Mouse (Mus musculus) heart, embryonic 12.5 days (tissue): ENCODE measurements around the gene Dgkg. TPM values are rescaled to one million over a fixed set of nuclear protein-coding genes. Genes with fewer than 3 reads are reported as not detected.

Experiments
- ATAC-seq: fragments of 200-750 bp; cut with Nextera tagmentation; 2 replicates; pipeline ENCODE4 v1.8.0; 2017; ENCODE audit warnings: moderate TSS enrichment, moderate library complexity; ENCODE audit not compliant: insufficient number of reproducible peaks, low FRiP score
- H3K27ac ChIP-seq: fragments of 300-500 bp; sonication (generic); 2 replicates; pipeline ENCODE4 v1.5.1; 2016; ENCODE audit warnings: mild to moderate bottlenecking, moderate library complexity; ENCODE audit not compliant: poor library complexity, severe bottlenecking
- H3K27me3 ChIP-seq: fragments of 300-500 bp; sonication (generic); replicated peaks from 2 replicates; pipeline ENCODE4 v1.6.1; 2016; ENCODE audit warnings: mild to moderate bottlenecking, moderate library complexity
- H3K36me3 ChIP-seq: fragments of 300-500 bp; sonication (generic); 2 replicates; pipeline ENCODE4 v1.6.1; 2016; ENCODE audit warnings: mild to moderate bottlenecking, moderate library complexity
- H3K4me1 ChIP-seq: fragments of 300-500 bp; sonication (generic); replicated peaks from 2 replicates; pipeline ENCODE4 v1.6.1; 2016; ENCODE audit warnings: mild to moderate bottlenecking
- H3K4me2 ChIP-seq: fragments of 300-500 bp; sonication (generic); 2 replicates; pipeline ENCODE4 v1.6.1; 2016; ENCODE audit warnings: mild to moderate bottlenecking, moderate library complexity
- H3K4me3 ChIP-seq: fragments of 300-500 bp; sonication (generic); 2 replicates; pipeline ENCODE4 v1.5.1; 2016; ENCODE audit warnings: mild to moderate bottlenecking
- H3K9ac ChIP-seq: fragments of 300-500 bp; sonication (generic); 2 replicates; pipeline ENCODE4 v1.6.1; 2016; ENCODE audit warnings: mild to moderate bottlenecking, moderate library complexity
- H3K9me3 ChIP-seq: fragments of 300-500 bp; sonication (generic); replicated peaks from 2 replicates; pipeline ENCODE4 v1.6.1; 2016; ENCODE audit warnings: mild to moderate bottlenecking, moderate library complexity
- WGBS: fragments of 180-500 bp; shearing (Covaris S2); methylation state at CpG from one replicate; pipeline ENCODE4 v1.1.7; 2016; 5-methylcytosine and 5-hydroxymethylcytosine counted together
- microRNA-seq: library from miRNA; unstranded; fragments of <30 nt; microRNA quantifications from one replicate; pipeline ENCODE4, GENCODE M21; 2017
- polyA plus RNA-seq: library from polyadenylated mRNA; unstranded; fragments of >200 nt; fragmentation: Nextera tagmentation; extraction: Ambion mirVana; gene quantifications from 2 replicates; pipeline ENCODE4 v1.2.1, GENCODE M21; 2016

The Dgkg gene
- polyA plus RNA-seq, 1 experiment from 2014 or later: 0.47 TPM

DNA sequence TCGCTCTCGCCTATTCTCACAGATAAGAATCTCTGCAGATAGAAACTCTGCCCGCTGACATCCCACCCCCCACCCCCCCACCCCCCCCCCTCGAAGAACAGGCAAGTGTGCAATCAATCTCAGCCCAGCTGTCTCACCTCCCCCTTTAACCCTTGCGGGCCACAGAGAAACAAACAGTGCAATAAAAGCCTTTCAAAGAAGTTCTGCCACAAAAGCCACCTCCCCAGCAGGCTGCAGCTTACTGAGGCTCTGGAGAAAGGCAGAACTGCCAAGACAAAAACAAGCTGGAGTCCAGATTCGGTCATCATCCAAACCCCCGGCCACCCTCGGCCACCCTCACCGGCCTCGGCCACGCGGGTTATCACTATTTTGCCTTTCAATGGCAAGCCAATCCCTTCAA is 223.1 kb downstream of the Dgkg start:
- no peaks in the 10 kb centered on the region for H3K9me3 ChIP-seq
- H3K4me1 ChIP-seq: peaks cover 40% of the 10 kb centered on the region
- H3K9ac ChIP-seq: 0 out of 2 replicates have a peak overlapping the region, but pooled peaks have one; percentile 11
- H3K4me3 ChIP-seq: no peak overlapping the region
- no peak overlapping the region for H3K27ac ChIP-seq
- 32% methylated on average over 12 of the region's 12 CpGs for WGBS
- ATAC-seq: no peak
- no peak overlapping the region for H3K4me2 ChIP-seq
- H3K27me3 ChIP-seq: no peaks in the 10 kb centered on the region; the same call in 1 of the 2 replicates
- H3K36me3 ChIP-seq: peaks cover 9% of the 10 kb centered on the region; the same call in 1 of the 2 replicates

DNA sequence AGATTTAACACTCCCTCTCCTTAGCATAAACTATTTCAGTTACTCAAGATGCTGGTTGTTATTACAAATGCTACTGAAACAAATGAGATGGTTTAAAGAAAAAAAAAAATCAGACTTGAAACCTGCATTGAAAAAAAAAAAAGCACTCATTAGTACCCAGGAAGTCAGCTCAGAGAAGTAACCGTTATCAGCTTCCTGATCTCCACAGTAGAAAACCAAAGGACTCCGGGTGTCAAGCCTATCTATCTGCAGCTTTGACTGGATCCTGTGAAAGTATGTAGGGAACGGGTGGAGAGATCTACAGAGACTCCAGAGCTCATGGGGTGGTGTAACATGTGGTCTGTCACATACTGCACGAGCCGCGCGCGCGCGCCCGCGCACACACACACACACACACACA is 225.2 kb downstream of the Dgkg start:
- H3K27me3 ChIP-seq: no peaks in the 10 kb centered on the region; the same call in 1 of the 2 replicates
- ATAC-seq: no peak
- WGBS: 81% methylated on average over 12 of the region's 12 CpGs
- H3K4me1 ChIP-seq: peaks cover 49% of the 10 kb centered on the region
- no peak overlapping the region for H3K9ac ChIP-seq
- no peak overlapping the region for H3K4me3 ChIP-seq
- H3K36me3 ChIP-seq: peaks cover 9% of the 10 kb centered on the region; the same call in 1 of the 2 replicates
- H3K4me2 ChIP-seq: no peak overlapping the region
- H3K9me3 ChIP-seq: no peaks in the 10 kb centered on the region
- no peak overlapping the region for H3K27ac ChIP-seq

DNA sequence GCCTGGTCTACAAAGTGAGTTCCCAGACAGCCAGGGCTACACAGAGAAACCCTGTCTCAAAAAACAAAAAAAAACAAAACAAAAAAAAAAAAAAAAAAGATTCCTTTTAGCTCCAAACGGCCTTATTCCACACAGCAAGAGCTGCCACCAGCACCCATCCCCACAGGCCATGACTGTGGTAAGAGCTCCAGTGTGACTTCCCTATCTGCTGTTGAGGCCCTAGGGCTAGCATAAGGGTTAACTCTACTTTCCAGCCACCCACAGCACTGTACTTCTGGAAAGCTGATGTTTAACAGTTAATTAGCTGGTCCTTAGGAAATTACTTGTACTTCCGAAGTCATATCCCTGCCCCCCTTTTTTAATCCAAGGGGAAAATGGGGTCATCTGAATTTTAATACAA is 225.7 kb downstream of the Dgkg start:
- H3K27ac ChIP-seq: no peak overlapping the region
- 75% methylated on average over 2 of the region's 2 CpGs for WGBS

DNA sequence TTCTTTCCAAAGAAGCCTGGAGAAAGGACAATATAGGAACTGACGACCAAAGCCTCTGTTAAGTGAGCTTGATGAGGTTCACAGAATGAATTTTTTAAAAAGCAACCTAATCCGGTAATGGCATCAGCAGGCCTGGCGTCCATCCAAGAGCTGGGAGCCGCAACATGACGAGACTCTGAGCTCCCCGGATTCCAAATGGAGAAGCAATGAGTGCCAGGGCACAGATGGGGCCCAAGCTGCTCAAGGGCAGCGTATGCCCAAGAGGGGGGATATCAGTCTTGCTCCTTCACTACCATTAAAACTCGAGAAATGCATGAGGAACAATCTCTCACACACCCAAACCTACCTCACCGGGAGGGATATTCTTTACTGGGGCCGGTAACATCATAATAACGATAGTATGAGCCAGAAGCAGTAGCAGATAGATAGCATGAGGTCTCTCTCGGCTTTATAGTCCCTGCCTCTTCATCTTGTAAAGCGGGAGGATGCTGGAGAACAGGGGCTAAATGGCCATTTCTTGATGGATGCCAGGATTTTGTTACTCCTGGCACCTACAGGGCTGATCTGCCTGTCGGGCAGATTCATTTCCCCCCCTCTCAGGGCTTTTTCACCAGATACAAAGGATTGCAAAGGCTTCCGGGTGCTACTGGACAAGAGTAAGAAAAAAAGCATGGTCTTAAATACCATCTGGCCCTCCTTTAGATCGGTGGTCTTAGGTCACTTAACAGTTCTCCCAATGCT is 226.6 kb downstream of the Dgkg start:
- no peak overlapping the region for H3K9ac ChIP-seq
- no peak overlapping the region for H3K4me2 ChIP-seq
- no peaks in the 10 kb centered on the region for H3K27me3 ChIP-seq
- no peak for ATAC-seq
- 66% methylated on average over 16 of the region's 16 CpGs for WGBS
- no peak overlapping the region for H3K4me3 ChIP-seq
- H3K9me3 ChIP-seq: no peaks in the 10 kb centered on the region
- H3K36me3 ChIP-seq: peaks cover 12% of the 10 kb centered on the region; the same call in 1 of the 2 replicates
- peaks cover 46% of the 10 kb centered on the region for H3K4me1 ChIP-seq
- no peak overlapping the region for H3K27ac ChIP-seq

More for the DNA sequence above, 225.7 kb downstream of the Dgkg start:
- Histone ChIP-seq H3K9ac (no peak overlapping the region), H3K9me3 (no peaks in the 10 kb centered on the region), H3K27me3 (no peaks in the 10 kb centered on the region; the same call in 1 of the 2 replicates), H3K4me2 (no peak overlapping the region), H3K4me3 (no peak overlapping the region), H3K4me1 (peaks cover 48% of the 10 kb centered on the region), H3K36me3 (peaks cover 9% of the 10 kb centered on the region; the same call in 1 of the 2 replicates)
- ATAC-seq: no peak

DNA sequence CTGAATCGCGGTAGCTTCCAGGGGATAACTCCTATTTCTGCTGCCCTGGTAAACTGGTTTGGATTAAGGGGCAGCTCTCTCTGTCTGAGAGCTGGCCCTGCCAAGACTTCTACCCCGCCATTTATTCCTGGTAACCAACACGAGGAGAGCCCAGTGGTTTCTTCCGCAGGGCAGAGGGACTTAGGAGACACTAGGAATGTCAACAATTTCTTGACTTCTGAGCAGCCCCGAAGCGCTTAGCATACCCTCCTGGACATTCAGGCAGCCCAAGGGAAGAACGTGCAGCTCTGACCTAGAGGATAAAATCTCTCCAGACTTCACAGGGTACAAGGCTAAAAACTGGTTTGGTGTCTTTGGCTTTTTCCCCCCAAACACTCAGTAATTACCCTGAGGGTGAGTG is 227.6 kb downstream of the Dgkg start:
- Histone ChIP-seq H3K4me1 (peaks cover 42% of the 10 kb centered on the region), H3K27me3 (no peaks in the 10 kb centered on the region), H3K27ac (peak overlapping the region; percentile 70), H3K4me3 (peak overlapping the region; percentile 16), H3K9ac (peak overlapping the region; percentile 40; the same call in 1 of the 2 replicates), H3K4me2 (peak overlapping the region; percentile 63), H3K9me3 (no peaks in the 10 kb centered on the region), H3K36me3 (peaks cover 11% of the 10 kb centered on the region)
- WGBS: 8% methylated on average over 8 of the region's 8 CpGs
- ATAC-seq: 0 out of 2 replicates have a peak, but pooled peaks have one; percentile 33

DNA sequence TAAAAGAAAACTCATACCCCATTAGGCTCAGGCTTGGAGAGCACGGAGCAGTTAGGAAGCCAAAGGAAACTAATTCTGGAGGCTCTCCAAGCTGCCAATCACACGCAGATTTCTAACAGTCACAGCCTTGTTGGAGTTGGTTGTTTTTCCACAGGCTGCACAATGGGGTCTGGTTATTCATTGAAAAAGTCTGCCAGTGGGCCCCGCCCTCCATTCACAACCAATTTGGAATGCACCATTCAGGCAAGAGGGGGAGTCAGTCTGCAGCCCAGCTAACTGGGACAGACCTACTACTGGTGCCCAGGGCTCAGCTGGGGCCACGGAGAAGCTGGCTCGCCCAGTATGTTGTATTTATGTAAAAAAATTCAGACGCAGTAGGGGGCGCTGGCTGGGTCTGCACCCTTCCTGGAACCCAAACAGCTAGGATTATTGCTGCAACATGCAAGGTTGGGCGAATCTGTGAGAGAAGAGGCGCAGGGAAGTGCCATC is 228.1 kb downstream of the Dgkg start:
- WGBS: 8% methylated on average over 9 of the region's 9 CpGs
- Histone ChIP-seq H3K27me3 (no peaks in the 10 kb centered on the region), H3K36me3 (peaks cover 11% of the 10 kb centered on the region), H3K4me3 (peak overlapping the region; percentile 16), H3K9ac (peak overlapping the region; percentile 40; the same call in 1 of the 2 replicates), H3K27ac (peak overlapping the region; percentile 70), H3K9me3 (no peaks in the 10 kb centered on the region), H3K4me1 (peaks cover 37% of the 10 kb centered on the region), H3K4me2 (peak overlapping the region; percentile 63)
- peak; percentile 86 for ATAC-seq

DNA sequence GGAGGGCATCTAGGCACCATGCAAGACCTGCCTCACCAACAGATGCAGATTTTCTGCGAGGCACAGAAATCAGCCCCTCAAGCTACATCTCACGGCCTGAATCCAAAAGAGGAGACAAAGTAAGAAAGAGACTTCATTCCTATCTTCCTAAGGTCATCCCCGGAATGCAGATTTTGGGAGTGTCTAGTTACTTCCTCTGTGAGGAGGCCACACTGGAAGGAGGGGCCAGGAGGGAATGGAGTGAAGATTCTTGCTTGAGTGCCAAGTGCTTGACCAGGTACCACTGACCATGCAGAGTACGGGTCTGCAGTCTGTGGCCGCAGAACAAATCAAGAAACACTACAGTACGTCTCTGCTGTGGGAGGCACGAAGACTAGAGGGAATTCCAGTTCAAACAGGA is 230.2 kb downstream of the Dgkg start:
- peaks cover 33% of the 10 kb centered on the region for H3K4me1 ChIP-seq
- peaks cover 9% of the 10 kb centered on the region for H3K36me3 ChIP-seq
- H3K9me3 ChIP-seq: no peaks in the 10 kb centered on the region
- no peak overlapping the region for H3K4me3 ChIP-seq
- 69% methylated on average over 7 of the region's 7 CpGs for WGBS
- no peak overlapping the region for H3K4me2 ChIP-seq
- H3K9ac ChIP-seq: no peak overlapping the region
- no peak for ATAC-seq
- H3K27ac ChIP-seq: no peak overlapping the region
- no peaks in the 10 kb centered on the region for H3K27me3 ChIP-seq

DNA sequence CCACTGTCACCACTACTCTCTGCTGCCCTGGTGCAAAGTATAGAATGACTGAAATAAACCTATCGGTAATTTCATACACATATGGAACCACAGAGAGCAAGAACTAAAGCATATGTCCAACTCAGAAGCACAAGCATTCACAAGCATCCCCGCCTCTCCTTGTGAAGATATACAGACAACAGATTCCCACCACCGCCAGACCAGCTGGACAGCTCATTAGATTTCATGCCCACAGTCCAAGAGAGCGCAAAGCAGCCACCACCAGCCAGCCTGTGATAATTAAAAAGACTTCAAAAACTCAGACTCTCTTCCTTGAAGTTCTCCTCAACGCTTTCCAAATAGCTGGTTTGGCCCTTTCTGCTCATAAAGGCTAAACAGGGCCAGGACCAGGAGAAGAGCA is 234.8 kb downstream of the Dgkg start:
- Histone ChIP-seq H3K4me3 (no peak overlapping the region), H3K27ac (no peak overlapping the region), H3K9ac (no peak overlapping the region), H3K27me3 (no peaks in the 10 kb centered on the region), H3K4me1 (peaks cover 6% of the 10 kb centered on the region), H3K36me3 (peaks cover 8% of the 10 kb centered on the region), H3K4me2 (no peak overlapping the region), H3K9me3 (no peaks in the 10 kb centered on the region)
- ATAC-seq: no peak
- WGBS: 83% methylated on average over 5 of the region's 5 CpGs

Small RNA genes lying within 50 kb of the gene (microRNA-seq; reads per million reads assigned to microRNA genes)
- gene Mir6362: not detected
- gene Mir8095: not detected

Other genes starting within 250 kb of the Dgkg start
- gene Etv5, start 217.5 kb downstream of the Dgkg start, polyA plus RNA-seq: 23.8 and 29.6 TPM in 2 replicates
- not detected in 2 replicates for gene Crygs, start 154.4 kb upstream of the Dgkg start, polyA plus RNA-seq
- 19.2 and 20.2 TPM in 2 replicates for gene Tbccd1, start 200.4 kb upstream of the Dgkg start, polyA plus RNA-seq
- gene Dnajb11, start 200.6 kb upstream of the Dgkg start, polyA plus RNA-seq: 130 and 138 TPM in 2 replicates
- 1.5 and 2.5 TPM in 2 replicates for gene Ahsg, start 234.1 kb upstream of the Dgkg start, polyA plus RNA-seq